ENCODE assay signal across 14 mouse cellular contexts in genomic region chr15:30974991-30975775, GRCm38 (mm10).
DNase-seq lines count a peak whose midpoint lies in the region; ATAC-seq lines count a peak whose summit lies in the region.
"Had no signal": no experiment of that assay in that cellular context is flagged by ENCODE, and none has a peak within 500 bp of the region (broad histone marks: within the 10 kb centered on the region; RNA-seq: fewer than 3 reads in every experiment).

No protein-coding gene starts in this region.

- no peaks in the 10 kb centered on the region for H3K27me3 ChIP-seq in forebrain, embryonic 13.5 days
- H3K27me3 ChIP-seq in forebrain, embryonic 11.5 days (ENCODE audit: control insufficient read depth, insufficient read depth, low read length): no peaks in the 10 kb centered on the region
- H3K27me3 ChIP-seq: embryonic facial prominence, embryonic 13.5 days; neural tube, embryonic 15.5 days had no signal

- H3K4me1 ChIP-seq in forebrain, embryonic 13.5 days: no peaks in the 10 kb centered on the region
- no peaks in the 10 kb centered on the region for H3K4me1 ChIP-seq in forebrain, embryonic 11.5 days (replicated peaks; ENCODE audit: control insufficient read depth, insufficient read depth, low read length)
- H3K4me1 ChIP-seq: embryonic facial prominence, embryonic 13.5 days had no signal

- DNase-seq in forebrain, embryonic 11.5 days (ENCODE audit: low spot score): no peak
- peak; percentile 42 for DNase-seq in layer of hippocampus, adult 9-11 months
- no peak for DNase-seq in layer of hippocampus, adult 9-10 months (ENCODE audit: low spot score)
- DNase-seq in gonadal fat pad, adult 2 months (ENCODE audit: low read depth): peak; percentile 30
- DNase-seq in lung, postnatal 25 days (ENCODE audit: low spot score): peak; percentile 43
- DNase-seq in adrenal gland, postnatal 25 days: no peak
- DNase-seq in gastrocnemius, postnatal 4 days (ENCODE audit: low spot score in 2 of 2): no peak
- DNase-seq: cerebellum, postnatal 14 days; heart, adult 18-20 months; kidney, adult 8-10 months had no signal

- 71% methylated on average over 16 of the region's 16 CpGs for WGBS in forebrain, embryonic 13.5 days
- 79% methylated on average over 16 of the region's 16 CpGs for WGBS in forebrain, embryonic 11.5 days

- H3K9ac ChIP-seq in forebrain, embryonic 13.5 days: no peak overlapping the region
- H3K9ac ChIP-seq in forebrain, embryonic 11.5 days (ENCODE audit: low read length): no peak overlapping the region
- H3K9ac ChIP-seq: embryonic facial prominence, embryonic 13.5 days; liver, embryonic 14.5 days; neural tube, embryonic 15.5 days had no signal

- ATAC-seq in forebrain, embryonic 13.5 days: 0 out of 2 replicates have a peak, but pooled peaks have one; percentile 50
- ATAC-seq in forebrain, embryonic 11.5 days (replicated peaks; ENCODE audit: low FRiP score): no peak

- H3K9me3 ChIP-seq in forebrain, embryonic 13.5 days (replicated peaks): no peaks in the 10 kb centered on the region
- H3K9me3 ChIP-seq in forebrain, embryonic 11.5 days (ENCODE audit: control insufficient read depth, low read length): no peaks in the 10 kb centered on the region
- H3K9me3 ChIP-seq: embryonic facial prominence, embryonic 13.5 days; neural tube, embryonic 15.5 days had no signal

- H3K27ac ChIP-seq in forebrain, embryonic 13.5 days: no peak overlapping the region
- H3K27ac ChIP-seq in forebrain, embryonic 11.5 days (ENCODE audit: low read depth, low read length): no peak overlapping the region
- H3K27ac ChIP-seq: embryonic facial prominence, embryonic 13.5 days; liver, embryonic 14.5 days; neural tube, embryonic 15.5 days had no signal

- H3K36me3 ChIP-seq in forebrain, embryonic 13.5 days (ENCODE audit: poor library complexity, severe bottlenecking): no peaks in the 10 kb centered on the region; the same call in 1 of the 2 replicates
- no peaks in the 10 kb centered on the region for H3K36me3 ChIP-seq in forebrain, embryonic 11.5 days (ENCODE audit: control insufficient read depth, insufficient read depth, low read length)
- H3K36me3 ChIP-seq: embryonic facial prominence, embryonic 13.5 days had no signal

- H3K4me3 ChIP-seq in forebrain, embryonic 13.5 days: no peak overlapping the region
- no peak overlapping the region for H3K4me3 ChIP-seq in forebrain, embryonic 11.5 days (ENCODE audit: low read depth, low read length)
- H3K4me3 ChIP-seq: embryonic facial prominence, embryonic 13.5 days; neural tube, embryonic 15.5 days had no signal

- H3K4me2 ChIP-seq in forebrain, embryonic 13.5 days: no peak overlapping the region
- H3K4me2 ChIP-seq in forebrain, embryonic 11.5 days (ENCODE audit: low read depth, low read length, severe bottlenecking): no peak overlapping the region
- H3K4me2 ChIP-seq: embryonic facial prominence, embryonic 13.5 days; neural tube, embryonic 15.5 days had no signal

Comparison
In these comparisons a context has a peak if more than half of its experiments do, and no peak if none do; other contexts are left out.
1. DNase-seq: peak in layer of hippocampus, adult 9-11 months (single experiment), gonadal fat pad, adult 2 months (single experiment) and lung, postnatal 25 days (single experiment); none in forebrain, embryonic 11.5 days (single experiment), layer of hippocampus, adult 9-10 months (single experiment), adrenal gland, postnatal 25 days (single experiment) and gastrocnemius, postnatal 4 days (0 of 2).